Mouse (Mus musculus) E14TG2a.4 (cell line): ENCODE results near the gene Lsm6.

ENCODE experiments used
- CTCF ChIP-seq: conservative IDR thresholded peaks from 2 replicates; pipeline ENCODE4 v1.5.1; 2014; ENCODE audit warnings: low read length
- POU5F1 ChIP-seq: IDR thresholded peaks from 2 replicates; pipeline ENCODE4 v1.6.1; 2014; ENCODE audit warnings: low read length, borderline replicate concordance

DNA sequence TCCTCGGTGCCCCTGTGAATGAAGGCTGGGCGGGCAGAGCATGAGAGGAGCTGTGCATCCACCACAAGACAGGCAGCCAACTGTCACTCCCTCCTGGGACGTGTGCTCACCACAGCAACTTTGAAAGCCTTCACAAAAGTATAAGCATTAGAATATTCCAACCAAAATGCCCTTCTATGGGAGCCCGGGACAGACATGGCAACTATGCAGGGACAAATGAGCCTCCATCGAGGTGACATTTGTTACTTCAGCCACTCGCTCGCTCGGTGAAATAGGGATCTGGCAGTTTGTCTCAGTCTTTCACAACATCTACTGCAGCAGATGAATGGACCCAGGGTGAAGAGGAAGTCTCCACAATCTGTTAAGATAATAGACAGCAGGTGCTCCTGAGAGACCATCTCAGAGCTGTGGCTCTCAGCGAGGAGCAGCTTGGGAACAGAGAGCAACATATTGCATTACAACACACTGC lies 10.7 kb downstream of the Lsm6 start:
- TF ChIP-seq POU5F1 (no peak), CTCF (no peak)
